Mouse (Mus musculus) urinary bladder, adult 18-20 months (tissue): ENCODE results near the gene Slc44a3.

Experiments used
- DNase-seq, 2 experiments: peaks; one replicate each; pipeline ENCODE4 v3.0.0; 2022; ENCODE audit warnings: low spot score in 2 of 2, mixed read lengths in 2 of 2

Gene Slc44a3

GRCm38 (mm10) chr3:121428230-121428629 is 104.0 kb downstream of the Slc44a3 start:
- no peak for DNase-seq

- DNase-seq: peak; percentile 39 to 42
Measured at GRCm38 (mm10) chr3:121427520-121427908, 104.7 kb downstream of the Slc44a3 start.

- peak; percentile 54 to 72 for DNase-seq
Measured at GRCm38 (mm10) chr3:121426621-121427519, 105.3 kb downstream of the Slc44a3 start.

- peak; percentile 75 to 90 for DNase-seq
Measured at GRCm38 (mm10) chr3:121425861-121426620, 106.2 kb downstream of the Slc44a3 start, which contains the start of gene Cnn3. Gene Cnn3 (plus strand): TSS chr3:121426497.

GRCm38 (mm10) chr3:121422405-121422804 is 109.8 kb downstream of the Slc44a3 start:
- no peak for DNase-seq

- no peak for DNase-seq
Measured at GRCm38 (mm10) chr3:121418850-121419435, 113.3 kb downstream of the Slc44a3 start.

GRCm38 (mm10) chr3:121418251-121418601 is 114.0 kb downstream of the Slc44a3 start:
- no peak for DNase-seq

GRCm38 (mm10) chr3:121417379-121418250 is 114.6 kb downstream of the Slc44a3 start:
- DNase-seq: no peak

GRCm38 (mm10) chr3:121416171-121417154 is 115.7 kb downstream of the Slc44a3 start:
- DNase-seq: no peak

- no peak for DNase-seq
Measured at GRCm38 (mm10) chr3:121411450-121411849, 120.8 kb downstream of the Slc44a3 start.
